20 mouse cellular contexts compared by ENCODE assay signal in genomic region chr9:96611693-96612293, GRCm38 (mm10). TPM values are rescaled to one million over a fixed set of nuclear protein-coding genes. Genes with fewer than 3 reads are reported as not detected.
DNase-seq lines count a peak whose midpoint lies in the region; ATAC-seq and TF ChIP-seq lines count a peak whose summit lies in the region.
"Had no signal": no experiment of that assay in that cellular context is flagged by ENCODE, and none has a peak within 500 bp of the region (broad histone marks: within the 10 kb centered on the region; RNA-seq: fewer than 3 reads in every experiment).

No protein-coding gene starts in this region.

- peak; percentile 8 for DNase-seq in lung, postnatal 36 days
- DNase-seq in lung, adult 2 months: no peak
- DNase-seq in brain, adult 2 months (ENCODE audit: low read depth, low spot score): peak; percentile 9
- no peak for DNase-seq in hindbrain, embryonic 10.5 days (ENCODE audit: low spot score)
- DNase-seq in frontal cortex, postnatal 36 days (ENCODE audit: low spot score in 2 of 2): no peak
- DNase-seq in cerebellum, adult 9-10 months: no peak
- no peak for DNase-seq in cerebellum, postnatal 14 days
- DNase-seq: adrenal gland, postnatal 14 days; cerebellum, postnatal 10 days; forebrain, postnatal 0 days; gastrocnemius, postnatal 25 days; kidney, adult 18-20 months; lung, postnatal 10 days; right cerebral cortex, postnatal 25 days had no signal

- H3K4me2 ChIP-seq in liver, embryonic 15.5 days: peak overlapping the region; percentile 25; the same call in 1 of the 2 replicates
- H3K4me2 ChIP-seq: hindbrain, embryonic 15.5 days; limb, embryonic 15.5 days; neural tube, embryonic 13.5 days had no signal

- WGBS in lung, adult 2 months: 31% methylated on average over 8 of the region's 8 CpGs
- WGBS in liver, embryonic 15.5 days (ENCODE audit: insufficient replicate concordance): 20% methylated on average over 8 of the region's 8 CpGs
- WGBS in hindbrain, embryonic 10.5 days: 67% methylated on average over 8 of the region's 8 CpGs

- no peaks in the 10 kb centered on the region for H3K27me3 ChIP-seq in liver, embryonic 15.5 days
- no peaks in the 10 kb centered on the region for H3K27me3 ChIP-seq in hindbrain, embryonic 10.5 days (ENCODE audit: insufficient read depth, poor library complexity, severe bottlenecking)
- H3K27me3 ChIP-seq: hindbrain, embryonic 15.5 days; limb, embryonic 15.5 days; neural tube, embryonic 13.5 days had no signal

- H3K27ac ChIP-seq in liver, embryonic 15.5 days (replicated peaks): no peak overlapping the region
- H3K27ac ChIP-seq in hindbrain, embryonic 10.5 days: no peak overlapping the region
- H3K27ac ChIP-seq: hindbrain, embryonic 15.5 days; limb, embryonic 15.5 days; midbrain, embryonic 10.5 days; neural tube, embryonic 13.5 days had no signal

- TF ChIP-seq CTCF in lung, adult 2 months (IDR thresholded peaks at IDR 0.05; ENCODE audit: insufficient read depth, low read length): no peak

- H3K4me1 ChIP-seq in lung, adult 2 months (ENCODE audit: control insufficient read depth, insufficient read depth, low read length): peaks cover 15% of the 10 kb centered on the region
- peaks cover 7% of the 10 kb centered on the region; the same call in 1 of the 2 replicates for H3K4me1 ChIP-seq in liver, embryonic 15.5 days (replicated peaks)
- no peaks in the 10 kb centered on the region for H3K4me1 ChIP-seq in hindbrain, embryonic 10.5 days (replicated peaks)
- H3K4me1 ChIP-seq: limb, embryonic 15.5 days had no signal

- no peak overlapping the region for H3K9ac ChIP-seq in liver, embryonic 15.5 days
- H3K9ac ChIP-seq: forebrain, postnatal 0 days; hindbrain, embryonic 15.5 days; limb, embryonic 15.5 days; neural tube, embryonic 13.5 days had no signal

- H3K36me3 ChIP-seq in liver, embryonic 15.5 days (replicated peaks): peaks cover 14% of the 10 kb centered on the region; the same call in 1 of the 2 replicates
- peaks cover 27% of the 10 kb centered on the region for H3K36me3 ChIP-seq in hindbrain, embryonic 10.5 days

- no peaks in the 10 kb centered on the region for H3K9me3 ChIP-seq in liver, embryonic 15.5 days (replicated peaks)
- peaks cover 9% of the 10 kb centered on the region for H3K9me3 ChIP-seq in hindbrain, embryonic 10.5 days
- H3K9me3 ChIP-seq: hindbrain, embryonic 15.5 days; limb, embryonic 15.5 days had no signal

- no peak for TF ChIP-seq POLR2A in lung, adult 2 months (IDR thresholded peaks at IDR 0.05; ENCODE audit: borderline replicate concordance, extremely low read depth, low read depth, low read length)

- ATAC-seq in liver, embryonic 15.5 days (ENCODE audit: insufficient read depth): no peak
- ATAC-seq: forebrain, postnatal 0 days had no signal

- no peak overlapping the region for H3K4me3 ChIP-seq in lung, adult 2 months (replicated peaks; ENCODE audit: extremely low read depth, low read depth, low read length)
- H3K4me3 ChIP-seq in liver, embryonic 15.5 days (replicated peaks): no peak overlapping the region
- H3K4me3 ChIP-seq in hindbrain, embryonic 10.5 days: no peak overlapping the region
- H3K4me3 ChIP-seq: erythroblast, embryonic 14.5 days; hindbrain, embryonic 15.5 days; limb, embryonic 15.5 days; midbrain, embryonic 10.5 days; neural tube, embryonic 13.5 days had no signal

RNA-seq across cellular contexts. Expression of gene Rasa2, which starts 19.6 kb away (rescaled TPM):
- 1.4 and 2.3 TPM in 2 replicates for polyA plus RNA-seq in lung, adult 2 months (2012; rRNA removed)
- 1.8 and 2.2 TPM in 2 replicates for polyA plus RNA-seq in liver, embryonic 15.5 days (2015; fragmentation: Nextera tagmentation; extraction: Ambion mirVana)
- 12.3 and 14.9 TPM in 2 replicates for polyA plus RNA-seq in hindbrain, embryonic 10.5 days (2016; fragmentation: Nextera tagmentation; extraction: Ambion mirVana)
- polyA plus RNA-seq: erythroblast, embryonic 14.5 days had no signal

Comparison
In these comparisons a context has a peak if more than half of its experiments do, and no peak if none do; other contexts are left out.
1. DNase-seq: peak in lung, postnatal 36 days (single experiment) and brain, adult 2 months (single experiment); none in lung, adult 2 months (single experiment), hindbrain, embryonic 10.5 days (single experiment), frontal cortex, postnatal 36 days (0 of 2), cerebellum, adult 9-10 months (single experiment) and cerebellum, postnatal 14 days (0 of 2).